Mouse (Mus musculus) thymus, adult 18-20 months (tissue): Measurements from ENCODE around the gene Arhgap6.

Experiments
- DNase-seq, 2 experiments: peaks; one replicate each; pipeline ENCODE4 v3.0.0; 2022; ENCODE audit warnings: mixed read lengths in 2 of 2

The Arhgap6 gene

GRCm38 (mm10) chrX:168794974-168795858, at the start of gene Arhgap6:
Gene Arhgap6, plus strand, starts transcription at chrX:168795099.
- no peak for DNase-seq

- DNase-seq, result no peak
These were observed 47.9 kb upstream of the Arhgap6 start for GRCm38 (mm10) chrX:168747011-168747410.

GRCm38 (mm10) chrX:168795859-168796848, 1.3 kb downstream of the Arhgap6 start:
- DNase-seq, result no peak

- DNase-seq, result no peak
These were observed 9.8 kb downstream of the Arhgap6 start for GRCm38 (mm10) chrX:168804677-168805076.

GRCm38 (mm10) chrX:168810513-168811265, 15.8 kb downstream of the Arhgap6 start:
- DNase-seq, result no peak

GRCm38 (mm10) chrX:168818858-168819257, 24.0 kb downstream of the Arhgap6 start:
- DNase-seq, result no peak

GRCm38 (mm10) chrX:168824166-168824565, 29.3 kb downstream of the Arhgap6 start:
- DNase-seq, result no peak

GRCm38 (mm10) chrX:168832343-168832742, 37.4 kb downstream of the Arhgap6 start:
- DNase-seq, result no peak

- no peak for DNase-seq
These were observed 53.2 kb downstream of the Arhgap6 start for GRCm38 (mm10) chrX:168848062-168848461.

GRCm38 (mm10) chrX:168874688-168875087, 79.8 kb downstream of the Arhgap6 start:
- no peak for DNase-seq

GRCm38 (mm10) chrX:168903557-168903956, 108.7 kb downstream of the Arhgap6 start:
- no peak for DNase-seq

- no peak for DNase-seq
These were observed 109.2 kb downstream of the Arhgap6 start for GRCm38 (mm10) chrX:168904086-168904485.

- no peak for DNase-seq
These were observed 112.7 kb downstream of the Arhgap6 start for GRCm38 (mm10) chrX:168907586-168907985.

GRCm38 (mm10) chrX:168913519-168913918, 118.6 kb downstream of the Arhgap6 start:
- DNase-seq, result no peak

- no peak for DNase-seq
These were observed 126.0 kb downstream of the Arhgap6 start for GRCm38 (mm10) chrX:168920942-168921341.

- no peak for DNase-seq
These were observed 137.5 kb downstream of the Arhgap6 start for GRCm38 (mm10) chrX:168932420-168932819.

GRCm38 (mm10) chrX:168935447-168935846, 140.5 kb downstream of the Arhgap6 start:
- DNase-seq, result no peak

- DNase-seq, result no peak
These were observed 143.0 kb downstream of the Arhgap6 start for GRCm38 (mm10) chrX:168937941-168938340.

GRCm38 (mm10) chrX:168941684-168942083, 146.8 kb downstream of the Arhgap6 start:
- DNase-seq, result no peak

GRCm38 (mm10) chrX:168943217-168943616, 148.3 kb downstream of the Arhgap6 start:
- no peak for DNase-seq

GRCm38 (mm10) chrX:168975444-168975843, 180.5 kb downstream of the Arhgap6 start:
- no peak for DNase-seq

- no peak for DNase-seq
These were observed 182.9 kb downstream of the Arhgap6 start for GRCm38 (mm10) chrX:168977776-168978175.

GRCm38 (mm10) chrX:168980370-168980769, 185.5 kb downstream of the Arhgap6 start:
- DNase-seq, result no peak
